ENCODE assay signal across 23 mouse cellular contexts in genomic region chr9:112358711-112359298, GRCm38 (mm10).
DNase-seq lines count a peak whose midpoint lies in the region; ATAC-seq and TF ChIP-seq lines count a peak whose summit lies in the region.
"Had no signal": no experiment of that assay in that cellular context is flagged by ENCODE, and none has a peak within 500 bp of the region (broad histone marks: within the 10 kb centered on the region; RNA-seq: fewer than 3 reads in every experiment).

No protein-coding gene starts in this region.

- H3K9me3 ChIP-seq in forebrain, embryonic 16.5 days (ENCODE audit: control insufficient read depth, low read length) = no peaks in the 10 kb centered on the region
- no peaks in the 10 kb centered on the region for H3K9me3 ChIP-seq in midbrain, embryonic 13.5 days
- H3K9me3 ChIP-seq: embryonic facial prominence, embryonic 12.5 days; megakaryocyte, embryonic 14.5 days had no signal

- no peak overlapping the region for H3K4me3 ChIP-seq in forebrain, embryonic 16.5 days (replicated peaks; ENCODE audit: low read length)
- no peak overlapping the region for H3K4me3 ChIP-seq in midbrain, embryonic 13.5 days (replicated peaks)
- no peak overlapping the region for H3K4me3 ChIP-seq in olfactory bulb, adult 2 months (ENCODE audit: insufficient read depth, low read depth, low read length)
- no peak overlapping the region for H3K4me3 ChIP-seq in kidney, adult 2 months (ENCODE audit: insufficient read depth, low read depth, low read length)
- H3K4me3 ChIP-seq: embryonic facial prominence, embryonic 12.5 days; heart, adult 2 months; layer of hippocampus, adult 2 months; megakaryocyte, embryonic 14.5 days had no signal

- peak; percentile 17 for DNase-seq in retina, postnatal 1 day
- no peak for DNase-seq in retina, embryonic 14.5 days (ENCODE audit: low spot score)
- DNase-seq in urinary bladder, postnatal 36 days (ENCODE audit: low spot score in 2 of 2) = no peak
- DNase-seq in kidney, adult 2 months = no peak
- no peak for DNase-seq in gastrocnemius, postnatal 14 days
- DNase-seq: adrenal gland, adult 8-10 months; cerebellum, adult 11 months; cerebellum, postnatal 10 days; gastrocnemius, postnatal 25 days; heart, adult 2 months; kidney, adult 18-20 months; kidney, postnatal 10 days; lung, adult 18-20 months; right cerebral cortex, postnatal 14 days; spleen, adult 18-20 months; thymus, adult 18-20 months had no signal

- no peak for TF ChIP-seq CTCF in olfactory bulb, adult 2 months (IDR thresholded peaks at IDR 0.05; ENCODE audit: insufficient read depth, low read depth, low read length)
- no peak for TF ChIP-seq CTCF in kidney, adult 2 months (conservative IDR thresholded peaks at IDR 0.05; ENCODE audit: insufficient read depth, insufficient read length, low read depth, low read length)

- 6% methylated on average over 5 of the region's 5 CpGs for WGBS in forebrain, embryonic 16.5 days
- WGBS in midbrain, embryonic 13.5 days = 29% methylated on average over 5 of the region's 5 CpGs
- WGBS in olfactory bulb, adult 2 months = 14% methylated on average over 5 of the region's 5 CpGs
- 46% methylated on average over 5 of the region's 5 CpGs for WGBS in kidney, adult 2 months

- H3K27ac ChIP-seq in forebrain, embryonic 16.5 days (ENCODE audit: low read length) = peak overlapping the region; percentile 54; the same call in 1 of the 2 replicates
- H3K27ac ChIP-seq in midbrain, embryonic 13.5 days = peak overlapping the region; percentile 60
- H3K27ac ChIP-seq in olfactory bulb, adult 2 months (ENCODE audit: insufficient read depth, low read depth, low read length) = peak overlapping the region; percentile 72
- no peak overlapping the region for H3K27ac ChIP-seq in kidney, adult 2 months (ENCODE audit: insufficient read depth, low read depth, low read length)
- H3K27ac ChIP-seq: embryonic facial prominence, embryonic 12.5 days; heart, adult 2 months; layer of hippocampus, adult 2 months had no signal

- H3K36me3 ChIP-seq in forebrain, embryonic 16.5 days (ENCODE audit: control insufficient read depth, insufficient read depth) = no peaks in the 10 kb centered on the region
- no peaks in the 10 kb centered on the region for H3K36me3 ChIP-seq in midbrain, embryonic 13.5 days
- no peaks in the 10 kb centered on the region for H3K36me3 ChIP-seq in kidney, adult 2 months (ENCODE audit: control insufficient read depth, insufficient read depth, low read length)
- H3K36me3 ChIP-seq: embryonic facial prominence, embryonic 12.5 days had no signal

- intact Hi-C loops in gastrocnemius, postnatal 14 days (cut with DNase I; ENCODE audit: low total_unique reads) = no loop called here

- H3K27me3 ChIP-seq in forebrain, embryonic 16.5 days (replicated peaks; ENCODE audit: control insufficient read depth, insufficient read depth, low read length) = no peaks in the 10 kb centered on the region
- H3K27me3 ChIP-seq in midbrain, embryonic 13.5 days = no peaks in the 10 kb centered on the region
- H3K27me3 ChIP-seq in kidney, adult 2 months (replicated peaks; ENCODE audit: control insufficient read depth, insufficient read depth, low read length) = no peaks in the 10 kb centered on the region
- H3K27me3 ChIP-seq: embryonic facial prominence, embryonic 12.5 days; megakaryocyte, embryonic 14.5 days had no signal

- H3K9ac ChIP-seq in forebrain, embryonic 16.5 days (replicated peaks; ENCODE audit: low read depth, low read length) = no peak overlapping the region
- H3K9ac ChIP-seq in midbrain, embryonic 13.5 days (replicated peaks) = no peak overlapping the region
- H3K9ac ChIP-seq: embryonic facial prominence, embryonic 12.5 days had no signal

- no peak overlapping the region for H3K4me2 ChIP-seq in forebrain, embryonic 16.5 days (ENCODE audit: low read length)
- no peak overlapping the region for H3K4me2 ChIP-seq in midbrain, embryonic 13.5 days (replicated peaks)
- H3K4me2 ChIP-seq: embryonic facial prominence, embryonic 12.5 days; liver, embryonic 11.5 days had no signal

- no peak for TF ChIP-seq POLR2A in olfactory bulb, adult 2 months (IDR thresholded peaks at IDR 0.05; ENCODE audit: insufficient read depth, low read depth, low read length)
- TF ChIP-seq POLR2A in kidney, adult 2 months (IDR thresholded peaks at IDR 0.05; ENCODE audit: low read depth, low read length) = no peak

- peaks cover 10% of the 10 kb centered on the region for H3K4me1 ChIP-seq in forebrain, embryonic 16.5 days (replicated peaks; ENCODE audit: control insufficient read depth, insufficient read depth, low read length)
- peaks cover 12% of the 10 kb centered on the region for H3K4me1 ChIP-seq in midbrain, embryonic 13.5 days (replicated peaks)
- no peaks in the 10 kb centered on the region for H3K4me1 ChIP-seq in olfactory bulb, adult 2 months (ENCODE audit: control insufficient read depth, insufficient read depth, low read length)
- H3K4me1 ChIP-seq in kidney, adult 2 months (ENCODE audit: control insufficient read depth, insufficient read depth, low read length) = no peaks in the 10 kb centered on the region
- H3K4me1 ChIP-seq: embryonic facial prominence, embryonic 12.5 days; megakaryocyte, embryonic 14.5 days had no signal

- peak; percentile 36; the same call in 1 of the 2 replicates for ATAC-seq in forebrain, embryonic 16.5 days
- ATAC-seq in midbrain, embryonic 13.5 days = 0 out of 2 replicates have a peak, but pooled peaks have one; percentile 43
